Mouse (Mus musculus) embryo, embryonic 11.5 days (tissue): ENCODE results near the gene Cep57l1.

Experiments used
- DNase-seq: peaks from one replicate; pipeline ENCODE4 v3.0.0-alpha.2; 2012; ENCODE audit warnings: low read depth, low spot score

Gene Cep57l1

DNA sequence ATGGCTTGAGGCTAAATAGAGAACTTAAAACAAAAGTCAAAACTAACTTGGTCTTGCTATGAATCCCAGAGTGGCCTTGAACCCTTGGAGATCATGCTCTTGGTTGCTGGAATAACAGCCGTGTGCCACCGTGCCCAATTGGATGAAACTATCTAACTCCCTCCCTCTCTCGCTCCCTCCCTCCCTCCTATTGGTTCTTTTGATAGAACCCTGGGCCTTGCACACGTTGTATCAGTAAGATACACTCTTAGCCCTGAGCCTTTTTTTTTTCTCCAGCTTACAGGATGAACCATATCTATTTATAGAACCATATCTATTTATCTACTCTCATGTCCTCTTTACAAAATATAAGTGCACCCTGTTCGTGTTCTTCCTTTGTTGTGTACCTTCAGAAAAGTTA is 6.8 kb upstream of the Cep57l1 start:
- no peak for DNase-seq

DNA sequence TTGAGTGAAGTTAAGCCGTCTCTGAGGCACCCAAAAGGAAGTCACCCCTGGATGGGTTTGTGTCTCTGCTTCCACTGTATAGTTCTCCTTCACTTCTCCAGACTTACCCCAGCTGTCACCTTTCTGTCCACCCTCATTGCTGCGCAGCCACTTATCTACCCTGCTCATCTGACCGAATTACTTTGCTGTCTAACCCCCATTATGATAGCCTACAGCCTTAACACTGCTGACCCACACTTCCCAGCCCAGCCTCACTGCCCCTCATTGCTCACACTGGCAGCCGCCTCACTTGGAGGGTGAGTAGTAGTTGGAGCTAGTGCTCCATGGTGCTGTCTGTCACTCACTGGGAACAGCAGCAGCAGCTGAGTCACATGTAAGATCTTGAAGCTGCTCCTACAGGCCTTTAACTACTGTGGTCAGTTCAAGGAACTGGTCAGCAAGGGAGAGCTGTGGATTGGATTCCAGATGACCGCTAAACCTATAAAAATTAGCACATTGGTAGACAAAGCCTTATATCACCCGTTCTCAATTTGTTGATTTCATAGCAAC is 4.7 kb upstream of the Cep57l1 start:
- DNase-seq, result no peak

DNA sequence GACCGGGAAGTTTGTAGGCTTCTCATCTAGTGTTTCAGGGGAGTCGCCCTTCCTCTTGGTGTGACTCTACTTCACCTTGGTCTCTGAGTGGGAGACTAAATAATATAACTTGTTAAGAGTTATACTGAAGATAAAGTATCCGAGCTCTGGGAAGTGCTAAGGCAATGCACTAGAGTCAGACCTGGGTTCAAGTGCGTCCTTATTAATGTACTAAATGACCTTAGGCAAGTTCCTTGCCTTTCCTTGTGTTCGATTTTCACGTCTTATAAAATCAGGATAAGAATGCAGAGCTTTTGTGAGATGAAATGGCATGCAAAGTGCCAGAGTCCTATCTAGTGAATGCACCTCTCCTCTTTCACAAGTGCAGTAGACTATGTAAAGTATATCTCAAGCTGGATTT is 2.9 kb upstream of the Cep57l1 start:
- no peak for DNase-seq

DNA sequence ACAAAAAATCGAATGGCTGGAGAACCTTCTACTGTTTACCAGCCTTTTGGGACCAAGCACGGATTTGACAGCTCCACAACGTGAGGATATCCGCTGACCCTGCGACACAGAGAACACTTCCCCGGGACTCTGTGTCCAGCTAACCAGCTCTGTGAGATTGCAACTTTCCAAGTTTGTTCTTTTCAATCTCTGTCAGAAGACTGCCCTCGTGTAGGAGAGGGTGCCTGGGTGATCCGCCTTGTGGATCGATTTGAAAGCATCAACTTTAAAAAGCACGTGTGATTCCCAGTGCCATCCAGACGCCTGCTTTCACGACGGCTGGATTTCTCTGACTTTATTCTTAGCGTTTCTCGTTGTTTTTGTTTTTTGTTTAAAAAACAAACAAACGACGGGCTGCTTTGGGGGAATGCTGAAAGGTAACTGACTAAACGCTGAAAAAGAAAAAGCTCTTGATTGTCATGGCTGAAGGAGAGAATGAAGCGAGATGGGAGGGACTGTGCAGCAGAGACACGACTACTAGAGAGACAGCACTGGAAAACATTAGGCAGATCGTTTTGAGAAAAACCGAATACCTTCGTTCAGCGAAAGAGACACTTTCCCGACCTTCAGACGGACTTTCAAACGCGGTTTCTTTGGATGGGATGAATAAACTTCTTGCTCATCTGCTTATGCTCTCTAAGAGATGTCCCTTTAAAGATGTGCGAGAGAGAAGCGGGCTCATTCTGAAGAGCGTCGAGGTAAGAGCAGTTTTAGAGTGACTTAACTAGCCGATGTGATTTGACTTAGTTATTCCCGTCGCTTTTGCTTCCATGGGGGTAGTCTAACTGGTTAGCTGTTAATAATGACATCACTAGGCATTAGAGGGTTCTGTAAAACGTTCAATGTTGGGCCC is 1.1 kb upstream of the Cep57l1 start:
- DNase-seq, result no peak

GRCm38 (mm10) chr10:41809080-41809770 is 446 bp downstream of the Cep57l1 start:
- DNase-seq, result peak; percentile 82

DNA sequence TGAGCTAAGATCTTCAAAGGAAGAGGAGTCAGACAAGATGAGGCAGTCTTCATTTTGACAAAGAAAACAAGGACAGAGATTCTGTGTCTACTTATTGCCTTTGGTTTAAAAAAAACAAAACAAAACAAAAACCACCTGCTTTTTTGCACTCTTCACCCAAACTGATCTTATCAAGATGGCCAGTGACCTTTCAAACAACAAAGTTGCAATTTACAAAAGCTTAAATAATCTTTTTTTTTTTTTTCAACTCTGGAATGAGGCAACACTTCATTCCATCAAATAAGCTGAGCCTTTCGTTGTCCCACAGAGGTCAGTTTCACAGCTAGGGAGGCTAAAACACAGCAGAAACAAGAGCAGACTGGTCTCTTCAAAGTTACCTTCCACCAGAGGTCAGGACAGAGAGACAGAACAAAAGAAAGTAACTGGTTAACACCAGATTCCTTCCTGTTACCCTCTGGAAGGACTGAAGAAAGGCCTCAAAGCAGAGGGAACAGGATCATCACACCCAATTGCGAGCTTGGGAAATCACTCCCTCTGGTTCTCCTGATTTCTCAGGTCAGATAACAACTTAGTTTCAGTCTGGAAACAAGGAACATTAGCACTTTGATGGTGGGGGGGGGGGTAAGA is 3.8 kb downstream of the Cep57l1 start:
- DNase-seq, result no peak

- no peak for DNase-seq
These were observed 5.0 kb downstream of the Cep57l1 start for GRCm38 (mm10) chr10:41804711-41805110.

- DNase-seq, result no peak
These were observed 6.2 kb downstream of the Cep57l1 start for GRCm38 (mm10) chr10:41803467-41803866.

DNA sequence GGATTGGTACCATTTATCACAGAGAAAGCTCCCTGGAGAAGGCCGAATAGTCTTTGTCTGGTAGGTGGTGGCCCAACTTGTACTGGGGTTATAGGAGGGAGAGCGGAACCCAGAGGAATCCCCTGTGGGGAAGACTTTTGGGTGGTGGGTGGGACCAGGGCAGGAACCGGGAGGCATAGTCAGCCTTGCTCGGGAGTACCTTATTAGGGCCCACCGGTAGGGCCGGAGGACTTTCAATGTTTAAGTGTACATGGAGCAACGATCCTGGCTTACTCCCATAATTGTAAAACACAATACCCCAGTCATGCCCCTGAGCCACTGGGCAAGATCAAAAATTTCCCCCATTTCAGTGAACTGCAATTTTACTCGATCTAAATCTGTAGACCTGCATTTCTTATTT is 12.4 kb downstream of the Cep57l1 start:
- no peak for DNase-seq

DNA sequence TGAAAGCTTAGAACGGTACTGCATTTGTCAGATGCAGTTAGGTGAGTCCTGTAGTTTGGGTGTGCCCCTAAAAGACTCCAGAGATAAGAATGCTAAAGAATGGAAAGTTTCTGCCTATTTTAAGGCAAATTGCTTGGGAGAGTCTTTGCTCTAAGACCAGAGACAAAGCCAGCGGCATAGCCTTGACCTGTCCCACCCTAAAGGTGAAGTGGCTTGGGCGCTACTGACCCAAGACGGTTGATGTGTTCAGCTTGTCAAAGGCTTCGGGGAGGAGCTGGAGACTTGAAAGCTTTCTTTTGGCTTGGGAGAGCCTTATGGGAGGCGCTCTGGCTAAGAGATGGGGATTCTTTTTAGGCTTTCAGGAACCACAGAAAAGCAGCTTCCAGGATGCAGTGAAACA is 17.3 kb downstream of the Cep57l1 start:
- no peak for DNase-seq

GRCm38 (mm10) chr10:41767254-41767653 is 42.4 kb downstream of the Cep57l1 start:
- no peak for DNase-seq

GRCm38 (mm10) chr10:41766280-41766679 is 43.4 kb downstream of the Cep57l1 start:
- DNase-seq, result no peak

- no peak for DNase-seq
These were observed 44.1 kb downstream of the Cep57l1 start for GRCm38 (mm10) chr10:41765586-41765985.

DNA sequence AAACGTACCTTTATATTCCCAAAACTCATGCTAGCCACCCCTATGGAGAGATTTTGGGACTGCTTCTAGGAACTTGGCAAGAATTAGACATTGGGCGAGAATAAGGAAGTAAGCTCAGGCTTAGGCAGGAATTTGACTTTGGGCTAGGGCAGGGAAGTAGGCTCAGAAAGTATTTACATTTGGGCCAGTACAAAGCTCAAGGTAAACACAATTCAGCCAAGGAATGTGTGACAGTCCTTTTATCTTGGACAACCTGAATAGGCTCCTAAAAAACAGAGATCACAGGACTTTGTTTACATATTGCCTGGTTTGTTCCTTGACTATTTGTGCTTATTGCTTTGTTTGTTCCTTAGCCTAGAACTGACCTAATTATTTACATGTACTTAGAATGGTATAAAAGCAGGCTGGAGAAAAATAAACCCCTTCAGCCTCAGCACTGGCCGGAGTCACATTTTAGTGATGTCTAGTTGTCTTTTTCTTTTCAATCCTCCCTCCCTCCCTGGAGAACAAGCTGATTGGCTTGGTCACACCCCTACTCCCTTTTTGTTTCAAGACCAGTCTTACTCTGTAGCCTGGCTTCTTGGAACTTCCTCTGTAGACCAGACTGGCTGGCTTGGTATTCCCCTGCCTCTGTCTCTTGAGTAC is 45.8 kb downstream of the Cep57l1 start:
- DNase-seq, result no peak

DNA sequence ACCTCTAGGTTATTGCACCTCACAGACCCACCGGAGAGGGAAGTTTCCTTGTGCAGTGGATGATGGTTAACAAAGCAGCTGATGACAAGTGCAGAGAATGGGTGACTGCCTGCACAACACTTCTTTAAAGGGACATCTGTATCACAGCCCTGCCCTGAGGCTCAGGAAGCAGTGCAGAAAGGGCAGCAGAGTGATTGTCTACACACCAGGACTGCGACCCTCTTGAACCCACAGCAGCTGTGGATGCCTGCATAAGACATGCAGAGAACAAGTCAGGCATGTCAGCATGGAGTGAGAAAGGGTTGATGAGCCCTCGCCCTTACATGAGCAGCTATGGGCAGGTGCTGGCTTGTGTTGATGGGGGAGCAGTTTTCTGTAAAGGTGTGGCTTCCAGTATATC is 48.8 kb downstream of the Cep57l1 start:
- no peak for DNase-seq

GRCm38 (mm10) chr10:41758041-41758440 is 51.6 kb downstream of the Cep57l1 start:
- DNase-seq, result no peak

GRCm38 (mm10) chr10:41757226-41757625 is 52.4 kb downstream of the Cep57l1 start:
- DNase-seq, result no peak

DNA sequence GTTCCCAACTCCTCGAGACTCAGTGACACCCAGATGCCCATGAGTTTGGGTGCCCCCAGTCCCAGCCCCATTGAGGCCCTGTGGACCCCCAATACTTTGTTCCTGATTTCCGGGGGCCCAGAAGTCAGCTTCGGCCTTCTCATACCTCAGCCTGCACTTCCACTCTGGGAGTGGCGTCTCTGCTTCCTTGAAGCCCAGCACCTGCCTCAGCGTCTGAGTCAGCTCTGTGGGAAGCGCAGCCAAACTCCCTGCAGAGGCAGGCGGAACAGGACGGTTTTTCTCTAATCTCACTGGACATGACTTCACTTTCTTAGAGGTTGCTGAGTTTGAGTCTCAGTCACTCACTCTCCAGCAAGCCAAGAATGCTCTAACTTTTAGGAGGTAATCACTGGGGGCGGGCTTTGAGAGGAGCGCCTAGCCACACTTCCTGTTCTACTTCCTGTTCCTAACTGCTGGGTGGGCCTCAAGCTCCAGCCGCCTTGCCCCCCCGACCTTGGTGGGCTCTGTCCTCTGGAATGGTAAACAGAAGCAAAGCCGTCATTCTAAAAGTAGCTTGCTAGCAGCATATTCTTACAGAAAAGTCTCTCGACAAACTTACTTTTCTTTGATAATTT is 57.7 kb downstream of the Cep57l1 start:
- DNase-seq, result no peak

- DNase-seq, result no peak
These were observed 60.4 kb downstream of the Cep57l1 start for GRCm38 (mm10) chr10:41749306-41749705.

DNA sequence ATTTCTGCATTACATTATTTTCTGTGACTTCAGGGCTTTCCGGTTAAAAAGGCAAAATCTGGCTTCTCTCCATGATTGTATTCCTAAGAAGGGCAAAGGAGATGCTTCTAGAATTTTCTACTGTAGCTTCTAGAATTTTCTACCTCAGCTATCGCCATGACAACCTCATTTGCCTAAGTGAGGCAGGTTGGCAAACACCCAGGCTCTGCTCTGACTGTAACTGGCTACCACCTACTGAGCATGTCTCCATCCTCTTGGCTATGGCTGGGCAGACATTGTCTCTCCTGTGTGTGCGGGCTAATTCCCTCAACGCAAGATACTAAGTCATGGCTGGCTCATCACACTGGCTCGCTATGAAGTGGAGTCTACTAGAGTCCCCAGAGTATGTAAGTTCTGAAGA is 63.1 kb downstream of the Cep57l1 start:
- DNase-seq, result no peak

DNA sequence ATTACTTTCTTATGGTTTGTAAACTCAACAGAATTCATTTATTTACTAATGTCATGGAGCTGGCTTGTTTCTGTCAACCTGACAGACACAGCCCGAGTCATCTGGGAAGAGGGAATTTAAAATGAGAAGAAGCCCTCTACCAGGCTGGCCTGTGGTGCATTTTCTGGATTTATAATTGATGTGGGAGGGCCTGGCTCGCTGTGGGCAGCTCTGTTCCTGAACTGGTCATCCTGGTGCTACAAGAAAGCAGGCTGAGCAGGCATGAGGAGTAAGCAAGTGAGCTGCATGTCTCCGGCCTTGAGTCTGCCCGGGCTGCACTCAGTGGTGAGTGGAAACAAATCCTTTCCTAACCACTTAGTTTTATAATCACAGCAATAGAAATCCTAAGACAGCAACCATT is 65.7 kb downstream of the Cep57l1 start:
- no peak for DNase-seq
